Mouse (Mus musculus): ENCODE data around the gene Il17rb. TPM values are rescaled to one million over a fixed set of nuclear protein-coding genes. Genes with fewer than 3 reads are reported as not detected.

Gene Il17rb
- polyA plus RNA-seq, 1 experiment from 2014 or later, result 4.5 TPM

GRCm38 (mm10) chr14:29986096-29986495, 22.6 kb downstream of the Il17rb start:
- Histone ChIP-seq H3K9me3 (replicated peaks; ENCODE audit: control insufficient read depth, low read length) (peaks cover 3% of the 10 kb centered on the region; the same call in 1 of the 2 replicates), H3K27me3 (ENCODE audit: control insufficient read depth, insufficient read depth, low read length) (no peaks in the 10 kb centered on the region), H3K4me3 (ENCODE audit: low read length) (no peak overlapping the region), H3K36me3 (ENCODE audit: control insufficient read depth, insufficient read depth) (peaks cover 91% of the 10 kb centered on the region), H3K4me1 (ENCODE audit: control insufficient read depth, insufficient read depth, low read length) (no peaks in the 10 kb centered on the region), H3K9ac (ENCODE audit: low read length) (no peak overlapping the region), H3K27ac (ENCODE audit: low read length) (no peak overlapping the region), H3K4me2 (ENCODE audit: low read depth, low read length) (no peak overlapping the region)
- ATAC-seq (replicated peaks; ENCODE audit: extremely low read depth, insufficient read depth, low FRiP score), result no peak
- WGBS, result 87% methylated on average over 4 of the region's 4 CpGs

DNA sequence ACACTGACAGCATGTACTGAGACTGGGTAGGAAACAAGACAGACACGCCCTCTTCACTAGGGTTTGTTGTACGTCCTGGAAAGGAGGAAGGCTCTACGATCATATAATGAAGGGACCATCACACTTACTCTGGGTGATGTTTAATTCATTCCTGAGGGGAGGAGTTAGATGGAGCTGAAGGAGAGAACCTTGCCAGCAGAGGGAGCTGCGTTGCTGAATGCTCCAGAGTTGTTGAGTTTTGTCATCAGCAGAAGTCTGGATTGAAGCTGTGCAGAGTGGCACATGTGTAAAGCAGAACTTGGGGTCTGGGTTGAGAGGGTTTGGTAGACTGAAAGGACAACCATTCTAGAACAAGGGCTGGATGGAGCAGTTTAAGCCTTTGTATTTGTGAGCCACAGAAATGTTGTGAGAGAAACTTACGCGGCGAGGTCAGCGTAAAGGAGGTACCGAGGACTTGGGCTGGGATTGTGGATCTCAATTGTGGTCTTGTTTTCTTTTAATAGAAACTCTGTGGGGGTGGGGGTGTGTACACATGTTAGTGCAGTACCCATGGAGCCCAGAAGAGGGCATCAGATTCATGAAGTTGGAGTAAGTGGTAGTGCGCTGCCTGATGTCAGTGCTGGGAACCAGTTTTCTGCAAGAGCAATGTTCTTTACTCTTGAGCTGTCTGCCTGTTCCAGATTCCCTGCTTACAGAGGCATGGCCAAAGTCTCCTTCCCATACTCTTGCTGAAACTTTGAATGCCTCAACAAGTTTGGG, 28.1 kb downstream of the Il17rb start:
- Histone ChIP-seq H3K4me2 (ENCODE audit: low read depth, low read length) (no peak overlapping the region), H3K4me1 (ENCODE audit: control insufficient read depth, insufficient read depth, low read length) (peaks cover 8% of the 10 kb centered on the region), H3K36me3 (ENCODE audit: control insufficient read depth, insufficient read depth) (peaks cover 53% of the 10 kb centered on the region), H3K27ac (ENCODE audit: low read length) (no peak overlapping the region), H3K9ac (ENCODE audit: low read length) (no peak overlapping the region), H3K27me3 (ENCODE audit: control insufficient read depth, insufficient read depth, low read length) (no peaks in the 10 kb centered on the region), H3K9me3 (replicated peaks; ENCODE audit: control insufficient read depth, low read length) (peaks cover 8% of the 10 kb centered on the region), H3K4me3 (ENCODE audit: low read length) (no peak overlapping the region)
- no peak for ATAC-seq (replicated peaks; ENCODE audit: extremely low read depth, insufficient read depth, low FRiP score)
- 96% methylated on average over 10 of the region's 10 CpGs for WGBS

GRCm38 (mm10) chr14:29978254-29979204, 30.2 kb downstream of the Il17rb start, which contains the start of gene Actr8:
Gene Actr8 (plus strand): TSS chr14:29978337.
- Histone ChIP-seq H3K27ac (ENCODE audit: low read length) (peak within 1 kb of the TSS; percentile 95), H3K4me3 (ENCODE audit: low read length) (peak within 1 kb of the TSS; percentile 94), H3K27me3 (ENCODE audit: control insufficient read depth, insufficient read depth, low read length) (no peaks in the 10 kb centered on the region), H3K4me1 (ENCODE audit: control insufficient read depth, insufficient read depth, low read length) (peaks cover 8% of the 10 kb centered on the region), H3K9me3 (replicated peaks; ENCODE audit: control insufficient read depth, low read length) (peaks cover 8% of the 10 kb centered on the region), H3K9ac (ENCODE audit: low read length) (peak within 1 kb of the TSS; percentile 97), H3K36me3 (ENCODE audit: control insufficient read depth, insufficient read depth) (peaks cover 41% of the 10 kb centered on the region), H3K4me2 (ENCODE audit: low read depth, low read length) (peak within 1 kb of the TSS; percentile 71)
- ATAC-seq (replicated peaks; ENCODE audit: extremely low read depth, insufficient read depth, low FRiP score), result peak; percentile 95
- WGBS, result under 1% methylated on average over 43 of the region's 44 CpGs

DNA sequence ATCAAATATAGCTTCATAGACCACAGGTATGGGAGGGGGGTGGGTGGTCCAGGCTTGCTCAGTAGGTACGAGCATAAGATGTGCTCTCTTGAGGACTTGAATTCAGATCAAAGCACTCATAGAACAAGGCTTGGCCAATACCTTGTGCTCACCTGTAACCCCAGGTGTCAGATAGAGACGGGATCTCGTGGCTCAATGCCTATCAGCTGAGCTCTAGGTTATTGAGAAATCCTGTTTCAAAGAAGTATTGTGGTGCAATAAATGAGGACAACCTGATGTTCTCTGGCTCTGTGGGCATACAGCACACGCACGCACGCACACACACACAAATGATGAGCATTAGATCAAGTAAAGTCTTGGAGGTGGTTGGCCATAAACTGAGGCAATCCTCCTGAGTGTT, 31.8 kb downstream of the Il17rb start:
- Histone ChIP-seq H3K4me2 (ENCODE audit: low read depth, low read length) (no peak overlapping the region), H3K9me3 (replicated peaks; ENCODE audit: control insufficient read depth, low read length) (peaks cover 7% of the 10 kb centered on the region), H3K9ac (ENCODE audit: low read length) (no peak overlapping the region), H3K36me3 (ENCODE audit: control insufficient read depth, insufficient read depth) (peaks cover 42% of the 10 kb centered on the region), H3K27ac (ENCODE audit: low read length) (no peak overlapping the region), H3K4me3 (ENCODE audit: low read length) (no peak overlapping the region), H3K4me1 (ENCODE audit: control insufficient read depth, insufficient read depth, low read length) (peaks cover 8% of the 10 kb centered on the region), H3K27me3 (ENCODE audit: control insufficient read depth, insufficient read depth, low read length) (no peaks in the 10 kb centered on the region)
- no peak for ATAC-seq (replicated peaks; ENCODE audit: extremely low read depth, insufficient read depth, low FRiP score)
- 92% methylated on average over 6 of the region's 6 CpGs for WGBS

- H3K36me3 ChIP-seq (ENCODE audit: control insufficient read depth, insufficient read depth), result peaks cover 35% of the 10 kb centered on the region
- WGBS, result 83% methylated on average over 5 of the region's 5 CpGs
Observed at GRCm38 (mm10) chr14:29971993-29972392, 36.7 kb downstream of the Il17rb start.

DNA sequence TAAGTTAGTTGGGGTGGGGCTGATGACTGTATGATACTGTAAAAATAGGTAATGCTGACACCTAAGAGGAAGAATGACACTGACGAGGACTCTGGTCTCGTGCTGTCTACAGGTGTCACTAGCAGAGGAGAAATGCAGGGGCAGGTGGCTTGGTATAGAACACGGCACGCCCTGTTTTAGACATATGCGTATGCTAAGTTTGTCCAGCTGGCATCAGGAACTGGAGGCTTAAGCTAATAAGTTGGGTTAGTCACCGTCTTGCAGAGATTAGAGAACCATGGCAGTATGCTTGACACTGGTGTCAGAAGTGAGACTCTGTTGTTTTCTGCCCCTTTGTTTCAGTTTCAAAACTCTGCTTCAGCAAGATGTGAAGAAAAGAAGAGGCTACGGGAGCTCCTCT, 37.2 kb downstream of the Il17rb start:
- Histone ChIP-seq H3K4me1 (ENCODE audit: control insufficient read depth, insufficient read depth, low read length) (peaks cover 19% of the 10 kb centered on the region), H3K27ac (ENCODE audit: low read length) (no peak overlapping the region), H3K27me3 (ENCODE audit: control insufficient read depth, insufficient read depth, low read length) (no peaks in the 10 kb centered on the region), H3K4me3 (ENCODE audit: low read length) (no peak overlapping the region), H3K9ac (ENCODE audit: low read length) (no peak overlapping the region), H3K4me2 (ENCODE audit: low read depth, low read length) (no peak overlapping the region), H3K36me3 (ENCODE audit: control insufficient read depth, insufficient read depth) (peaks cover 35% of the 10 kb centered on the region), H3K9me3 (replicated peaks; ENCODE audit: control insufficient read depth, low read length) (no peaks in the 10 kb centered on the region)
- ATAC-seq (replicated peaks; ENCODE audit: extremely low read depth, insufficient read depth, low FRiP score), result no peak
- WGBS, result 93% methylated on average over 7 of the region's 7 CpGs

More at GRCm38 (mm10) chr14:29971993-29972392, 36.7 kb downstream of the Il17rb start:
- H3K4me2 ChIP-seq (ENCODE audit: low read depth, low read length), result no peak overlapping the region
- H3K4me3 ChIP-seq (ENCODE audit: low read length), result no peak overlapping the region
- no peak overlapping the region for H3K9ac ChIP-seq (ENCODE audit: low read length)
- H3K27ac ChIP-seq (ENCODE audit: low read length), result no peak overlapping the region
- H3K4me1 ChIP-seq (ENCODE audit: control insufficient read depth, insufficient read depth, low read length), result peaks cover 19% of the 10 kb centered on the region
- H3K27me3 ChIP-seq (ENCODE audit: control insufficient read depth, insufficient read depth, low read length), result no peaks in the 10 kb centered on the region
- H3K9me3 ChIP-seq (replicated peaks; ENCODE audit: control insufficient read depth, low read length), result no peaks in the 10 kb centered on the region
- no peak for ATAC-seq (replicated peaks; ENCODE audit: extremely low read depth, insufficient read depth, low FRiP score)

DNA sequence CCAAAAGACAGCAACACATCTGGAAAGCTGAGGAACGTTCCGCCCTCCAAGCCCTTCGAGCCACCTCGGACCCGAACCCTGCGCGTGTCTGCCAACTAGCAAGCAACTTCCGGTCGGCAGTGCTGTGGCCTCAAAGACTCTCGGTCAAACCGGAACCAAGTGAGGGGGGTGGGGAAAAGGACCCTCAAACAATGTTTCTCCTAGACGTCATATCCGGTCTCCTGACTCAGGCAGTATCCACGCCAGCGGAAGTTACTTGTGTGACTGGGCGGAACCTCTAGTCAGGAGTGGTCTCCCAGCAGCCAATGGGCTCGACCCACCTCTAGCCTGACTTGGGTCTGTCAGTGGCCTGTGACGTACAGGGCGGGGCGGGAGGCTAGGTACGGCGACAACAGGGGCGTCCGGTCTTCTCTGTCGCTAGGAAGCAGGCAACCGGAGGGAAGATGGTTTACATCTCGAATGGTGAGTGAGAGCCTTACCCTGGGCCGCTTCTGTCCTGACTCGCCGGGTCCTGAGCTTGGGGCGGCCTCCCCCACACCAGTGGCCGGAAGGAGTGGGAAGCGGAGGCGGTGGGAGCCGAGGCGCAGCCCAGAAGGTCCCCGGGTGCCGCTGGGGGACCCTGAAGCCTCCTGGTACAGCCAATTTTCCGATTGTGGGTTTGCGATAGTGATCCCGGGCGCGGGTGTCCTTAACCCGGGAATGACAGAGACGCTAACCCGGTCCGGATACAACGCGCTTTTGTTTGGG, 40.4 kb downstream of the Il17rb start, which contains the start of gene Selenok:
Gene Selenok (plus strand): TSS at position 234 of the 747 bp plus-strand sequence.
- Histone ChIP-seq H3K9ac (ENCODE audit: low read length) (peak within 1 kb of the TSS; percentile 94), H3K9me3 (replicated peaks; ENCODE audit: control insufficient read depth, low read length) (no peaks in the 10 kb centered on the region), H3K27ac (ENCODE audit: low read length) (peak within 1 kb of the TSS; percentile 75), H3K27me3 (ENCODE audit: control insufficient read depth, insufficient read depth, low read length) (no peaks in the 10 kb centered on the region), H3K36me3 (ENCODE audit: control insufficient read depth, insufficient read depth) (peaks cover 25% of the 10 kb centered on the region), H3K4me2 (ENCODE audit: low read depth, low read length) (peak within 1 kb of the TSS; percentile 88), H3K4me3 (ENCODE audit: low read length) (peak within 1 kb of the TSS; percentile 93), H3K4me1 (ENCODE audit: control insufficient read depth, insufficient read depth, low read length) (peaks cover 19% of the 10 kb centered on the region)
- peak; percentile 100 for ATAC-seq (replicated peaks; ENCODE audit: extremely low read depth, insufficient read depth, low FRiP score)
- under 1% methylated on average over 49 of the region's 49 CpGs for WGBS

- peak overlapping the region; percentile 93 for H3K4me3 ChIP-seq (ENCODE audit: low read length)
- H3K36me3 ChIP-seq (ENCODE audit: control insufficient read depth, insufficient read depth), result peaks cover 19% of the 10 kb centered on the region
- WGBS, result 55% methylated on average over 7 of the region's 7 CpGs
- peak overlapping the region; percentile 88 for H3K4me2 ChIP-seq (ENCODE audit: low read depth, low read length)
- H3K4me1 ChIP-seq (ENCODE audit: control insufficient read depth, insufficient read depth, low read length), result peaks cover 19% of the 10 kb centered on the region
- peak overlapping the region; percentile 75 for H3K27ac ChIP-seq (ENCODE audit: low read length)
- no peaks in the 10 kb centered on the region for H3K27me3 ChIP-seq (ENCODE audit: control insufficient read depth, insufficient read depth, low read length)
- no peaks in the 10 kb centered on the region for H3K9me3 ChIP-seq (replicated peaks; ENCODE audit: control insufficient read depth, low read length)
- ATAC-seq (replicated peaks; ENCODE audit: extremely low read depth, insufficient read depth, low FRiP score), result no peak
- peak overlapping the region; percentile 74 for H3K9ac ChIP-seq (ENCODE audit: low read length)
Observed at GRCm38 (mm10) chr14:29967611-29968010, 41.1 kb downstream of the Il17rb start.
